Mouse (Mus musculus) stomach, postnatal 0 days (tissue): ENCODE results near the gene Cd37. TPM values are rescaled to one million over a fixed set of nuclear protein-coding genes. Genes with fewer than 3 reads are reported as not detected.

ENCODE experiments used
- ATAC-seq: fragments of 200-750 bp; cut with Nextera tagmentation; 2 replicates; pipeline ENCODE4 v1.8.0; 2017; ENCODE audit not compliant: low FRiP score, low TSS enrichment
- DNase-seq: peaks from one replicate; pipeline ENCODE4 v3.0.0-alpha.2; 2016; ENCODE audit warnings: low spot score
- H3K27ac ChIP-seq: fragments of 300-500 bp; sonication (generic); replicated peaks from 2 replicates; pipeline ENCODE4 v1.5.1; 2014; ENCODE audit warnings: mild to moderate bottlenecking, control low read depth
- H3K27me3 ChIP-seq: fragments of 300-500 bp; sonication (generic); 2 replicates; pipeline ENCODE4 v1.6.1; 2014; ENCODE audit warnings: low read length; ENCODE audit not compliant: control insufficient read depth, insufficient read depth
- H3K36me3 ChIP-seq: fragments of 300-500 bp; sonication (generic); 2 replicates; pipeline ENCODE4 v1.6.1; 2014; ENCODE audit warnings: low read length, mixed read lengths; ENCODE audit not compliant: control insufficient read depth, insufficient read depth
- H3K4me1 ChIP-seq: fragments of 300-500 bp; sonication (generic); replicated peaks from 2 replicates; pipeline ENCODE4 v1.6.1; 2014; ENCODE audit warnings: antibody characterized with exemption; ENCODE audit not compliant: control insufficient read depth, insufficient read depth
- H3K4me2 ChIP-seq: fragments of 300-500 bp; sonication (generic); replicated peaks from 2 replicates; pipeline ENCODE4 v1.6.1; 2014; ENCODE audit warnings: low read depth, mild to moderate bottlenecking, control low read depth, moderate library complexity
- H3K4me3 ChIP-seq: fragments of 300-500 bp; sonication (generic); 2 replicates; pipeline ENCODE4 v1.5.1; 2014; ENCODE audit warnings: low read depth, low read length, control low read depth
- H3K9ac ChIP-seq: fragments of 300-500 bp; sonication (generic); 2 replicates; pipeline ENCODE4 v1.6.1; 2014; ENCODE audit warnings: mild to moderate bottlenecking, low read length, control low read depth, mixed read lengths
- H3K9me3 ChIP-seq: fragments of 300-500 bp; sonication (generic); 2 replicates; pipeline ENCODE4 v1.6.1; 2016; ENCODE audit warnings: low read length; ENCODE audit not compliant: control insufficient read depth
- CTCF ChIP-seq: IDR thresholded peaks from 2 replicates; pipeline ENCODE4 v1.5.1; 2016; ENCODE audit warnings: antibody characterized with exemption, low read depth, mild to moderate bottlenecking, moderate library complexity
- EP300 ChIP-seq: optimal IDR thresholded peaks from 2 replicates; pipeline ENCODE3; 2016; ENCODE audit warnings: antibody characterized with exemption
- WGBS: fragments of 180-500 bp; shearing (Covaris S2); extraction: QIAGEN DNeasy Blood & Tissue Kit; methylation state at CpG from one replicate; pipeline ENCODE4 v1.1.7; 2014; 5-methylcytosine and 5-hydroxymethylcytosine counted together
- polyA plus RNA-seq: library from polyadenylated mRNA; unstranded; fragments of >200 nt; fragmentation: Nextera tagmentation; extraction: Ambion mirVana; gene quantifications from 2 replicates; pipeline ENCODE4 v1.2.1, GENCODE M21; 2015

Gene Cd37
- polyA plus RNA-seq, 1 experiment from 2014 or later = 1.5 TPM

DNA sequence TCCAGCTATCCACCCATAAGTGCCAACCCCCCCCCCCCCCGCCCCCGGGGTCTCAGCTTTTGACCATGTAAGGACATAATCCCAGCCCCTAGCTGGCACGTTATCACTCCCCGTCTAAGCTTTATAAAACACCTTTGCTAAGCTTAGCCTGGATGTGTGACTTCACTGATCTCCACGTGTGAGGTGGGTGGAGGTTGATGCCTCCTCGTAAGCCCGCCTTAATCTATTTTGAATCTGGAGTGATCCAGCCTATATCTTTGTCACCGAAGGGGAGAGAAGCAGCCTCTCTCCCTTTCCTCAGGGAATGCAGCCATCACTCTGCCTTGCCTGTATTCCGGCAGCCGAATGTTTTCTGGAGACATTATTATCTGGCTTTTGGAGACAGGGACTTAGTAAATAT, 36.3 kb downstream of the Cd37 start:
- no peak overlapping the region for H3K27ac ChIP-seq
- no peak overlapping the region for H3K4me2 ChIP-seq
- TF ChIP-seq CTCF (no peak), EP300 (no peak)
- no peak overlapping the region for H3K9ac ChIP-seq
- H3K36me3 ChIP-seq = no peaks in the 10 kb centered on the region
- ATAC-seq (no peak), DNase-seq (no peak)
- H3K27me3 ChIP-seq = no peaks in the 10 kb centered on the region
- no peaks in the 10 kb centered on the region for H3K9me3 ChIP-seq
- 28% methylated on average over 9 of the region's 10 CpGs for WGBS
- no peaks in the 10 kb centered on the region for H3K4me1 ChIP-seq
- H3K4me3 ChIP-seq = no peak overlapping the region

DNA sequence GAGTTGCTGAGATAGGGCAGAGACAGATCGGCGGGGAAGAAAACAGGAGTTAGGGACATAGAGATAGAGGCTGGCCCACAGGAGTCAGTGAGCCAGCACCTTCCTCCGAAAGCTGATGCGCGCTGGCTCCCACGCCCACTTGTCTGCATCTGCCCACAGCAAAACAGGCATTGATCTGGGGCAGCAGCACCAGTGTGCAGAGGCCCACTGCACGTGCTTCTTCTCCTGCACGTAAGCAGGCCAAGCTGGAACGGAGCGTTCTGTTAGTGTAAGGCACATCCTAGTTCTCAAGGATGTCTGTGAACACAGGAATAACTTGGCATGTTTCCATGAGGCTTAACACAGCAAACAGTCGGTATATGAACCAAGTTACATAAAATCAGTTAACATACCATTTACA, 40.0 kb downstream of the Cd37 start:
- H3K4me1 ChIP-seq = no peaks in the 10 kb centered on the region
- no peaks in the 10 kb centered on the region for H3K27me3 ChIP-seq
- DNase-seq = no peak
- WGBS = 68% methylated on average over 11 of the region's 11 CpGs
- no peak for ATAC-seq
- H3K9me3 ChIP-seq = no peaks in the 10 kb centered on the region
- no peak overlapping the region for H3K9ac ChIP-seq
- no peak overlapping the region for H3K4me2 ChIP-seq
- no peaks in the 10 kb centered on the region for H3K36me3 ChIP-seq
- no peak overlapping the region for H3K27ac ChIP-seq
- TF ChIP-seq CTCF = no peak
- TF ChIP-seq EP300 = no peak
- H3K4me3 ChIP-seq = no peak overlapping the region

DNA sequence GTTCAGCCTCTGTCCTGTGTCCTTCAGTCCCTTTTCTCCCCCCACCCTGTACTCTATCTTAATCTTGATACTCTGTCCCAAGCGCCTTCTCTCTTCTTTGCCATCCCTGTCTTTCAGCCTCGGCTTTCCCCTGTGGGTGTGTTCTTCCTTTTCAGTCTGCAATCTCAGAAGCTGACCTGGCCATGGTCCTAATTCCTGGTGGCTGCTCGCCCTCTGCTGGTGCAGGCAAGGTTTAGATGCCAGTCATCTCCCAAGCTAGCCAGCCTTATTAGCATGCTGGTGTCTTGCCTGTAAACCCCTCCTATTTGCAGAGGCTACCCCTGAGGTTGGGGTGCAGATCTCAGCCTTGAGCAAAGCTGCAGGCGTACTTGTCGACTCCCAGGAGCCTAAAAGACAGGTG, 40.5 kb downstream of the Cd37 start:
- ATAC-seq (peak; percentile 21; the same call in 1 of the 2 replicates), DNase-seq (peak; percentile 83)
- Histone ChIP-seq H3K4me1 (no peaks in the 10 kb centered on the region), H3K4me3 (no peak overlapping the region), H3K27me3 (no peaks in the 10 kb centered on the region), H3K27ac (no peak overlapping the region), H3K9me3 (no peaks in the 10 kb centered on the region), H3K4me2 (no peak overlapping the region), H3K9ac (0 out of 2 replicates have a peak overlapping the region, but pooled peaks have one; percentile 2), H3K36me3 (no peaks in the 10 kb centered on the region)
- WGBS = 9% methylated on average over 5 of the region's 5 CpGs
- TF ChIP-seq EP300 = no peak
- peak; percentile 92 for TF ChIP-seq CTCF

GRCm38 (mm10) chr7:45196994-45197393, 41.9 kb downstream of the Cd37 start:
- Histone ChIP-seq H3K9me3 (no peaks in the 10 kb centered on the region), H3K27me3 (no peaks in the 10 kb centered on the region), H3K4me2 (no peak overlapping the region), H3K4me3 (no peak overlapping the region), H3K36me3 (no peaks in the 10 kb centered on the region), H3K27ac (no peak overlapping the region), H3K9ac (no peak overlapping the region), H3K4me1 (no peaks in the 10 kb centered on the region)
- ATAC-seq = no peak
- 77% methylated on average over 5 of the region's 5 CpGs for WGBS
- TF ChIP-seq CTCF (no peak), EP300 (no peak)
- no peak for DNase-seq

- H3K27me3 ChIP-seq = no peaks in the 10 kb centered on the region
- no peaks in the 10 kb centered on the region for H3K9me3 ChIP-seq
- ATAC-seq (no peak), DNase-seq (no peak)
- no peak overlapping the region for H3K4me3 ChIP-seq
- no peaks in the 10 kb centered on the region for H3K36me3 ChIP-seq
- no peak overlapping the region for H3K27ac ChIP-seq
- TF ChIP-seq CTCF = no peak
- no peak for TF ChIP-seq EP300
- H3K4me2 ChIP-seq = no peak overlapping the region
- WGBS = 86% methylated on average over 4 of the region's 4 CpGs
- H3K4me1 ChIP-seq = no peaks in the 10 kb centered on the region
- H3K9ac ChIP-seq = no peak overlapping the region
These were observed 42.8 kb downstream of the Cd37 start for GRCm38 (mm10) chr7:45196176-45196535.

GRCm38 (mm10) chr7:45195341-45196175, 43.4 kb downstream of the Cd37 start:
- H3K36me3 ChIP-seq = no peaks in the 10 kb centered on the region
- 65% methylated on average over 13 of the region's 13 CpGs for WGBS
- ATAC-seq = no peak
- H3K4me3 ChIP-seq = no peak overlapping the region
- DNase-seq = no peak
- H3K4me2 ChIP-seq = no peak overlapping the region
- H3K4me1 ChIP-seq = no peaks in the 10 kb centered on the region
- H3K27me3 ChIP-seq = no peaks in the 10 kb centered on the region
- H3K9me3 ChIP-seq = no peaks in the 10 kb centered on the region
- TF ChIP-seq EP300 (no peak), CTCF (no peak)
- H3K27ac ChIP-seq = no peak overlapping the region
- H3K9ac ChIP-seq = no peak overlapping the region
